Mouse (Mus musculus): ENCODE measurements at regions not wholly inside any gene's neighbourhood (a gene's known extent, or its start where the extent isn't known, plus 50 kb on each side); places are given as distances from the start of the nearest gene placed in this dataset.

- TF ChIP-seq CTCF (IDR thresholded peaks at IDR 0.05; ENCODE audit: low read depth, low read length) (no peak), POLR2A (IDR thresholded peaks at IDR 0.05; ENCODE audit: extremely low read depth, insufficient read depth, low read length) (no peak)
These were observed 182.6 kb downstream of the Ube2e3 start for GRCm38 (mm10) chr2:79050495-79051046.
